In genomic region chr11:51389763-51390162, GRCm38 (mm10) we compare ENCODE assay signal across 25 mouse cellular contexts.
DNase-seq lines count a peak whose midpoint lies in the region; ATAC-seq and TF ChIP-seq lines count a peak whose summit lies in the region.
"Had no signal": no experiment of that assay in that cellular context is flagged by ENCODE, and none has a peak within 500 bp of the region (broad histone marks: within the 10 kb centered on the region; RNA-seq: fewer than 3 reads in every experiment).

No protein-coding gene starts in this region.

- H3K27ac ChIP-seq in embryonic fibroblast, embryonic 13.5 days (ENCODE audit: insufficient read depth, low read length): no peak overlapping the region
- peak overlapping the region; percentile 71 for H3K27ac ChIP-seq in stomach, embryonic 15.5 days
- H3K27ac ChIP-seq: hindbrain, postnatal 0 days; macrophage; midbrain, embryonic 13.5 days; neural tube, embryonic 15.5 days had no signal

- TF ChIP-seq CTCF in embryonic fibroblast, embryonic 13.5 days (IDR thresholded peaks at IDR 0.05; ENCODE audit: borderline replicate concordance, insufficient read depth, low read length): no peak

- 54% methylated on average over 10 of the region's 10 CpGs for WGBS in stomach, embryonic 15.5 days

- H3K9me3 ChIP-seq in stomach, embryonic 15.5 days: no peaks in the 10 kb centered on the region
- H3K9me3 ChIP-seq: midbrain, embryonic 13.5 days; neural tube, embryonic 15.5 days had no signal

- no peak for ATAC-seq in stomach, embryonic 15.5 days (ENCODE audit: insufficient read depth, low FRiP score, low read depth)
- ATAC-seq: forebrain, postnatal 0 days; hindbrain, postnatal 0 days; liver, postnatal 0 days; midbrain, embryonic 13.5 days had no signal

- no peaks in the 10 kb centered on the region for H3K27me3 ChIP-seq in stomach, embryonic 15.5 days (replicated peaks)
- H3K27me3 ChIP-seq: midbrain, embryonic 13.5 days; neural tube, embryonic 15.5 days had no signal

- H3K4me2 ChIP-seq in stomach, embryonic 15.5 days: no peak overlapping the region
- H3K4me2 ChIP-seq: heart, embryonic 11.5 days; midbrain, embryonic 13.5 days; neural tube, embryonic 15.5 days had no signal

- peak; percentile 25 for DNase-seq in gastrocnemius, postnatal 10 days
- DNase-seq in gastrocnemius, postnatal 25 days: no peak
- peak; percentile 27 for DNase-seq in lung, postnatal 10 days
- DNase-seq in lung, adult 18-20 months: no peak
- no peak for DNase-seq in ovary, postnatal 36 days (ENCODE audit: low spot score)
- DNase-seq in thymus, postnatal 14 days: no peak
- DNase-seq: adrenal gland, postnatal 14 days; cerebellum, adult 18-20 months; cerebellum, postnatal 36 days; forebrain, postnatal 0 days; gastrocnemius, postnatal 14 days; heart, postnatal 14 days; liver; liver, postnatal 0 days; right cerebral cortex, postnatal 4 days; thymus, adult 18-20 months had no signal

- H3K4me1 ChIP-seq in embryonic fibroblast, embryonic 13.5 days (ENCODE audit: control insufficient read depth, insufficient read depth, low read length): no peaks in the 10 kb centered on the region
- H3K4me1 ChIP-seq in stomach, embryonic 15.5 days: peaks cover 18% of the 10 kb centered on the region
- H3K4me1 ChIP-seq: midbrain, embryonic 13.5 days had no signal

- H3K9ac ChIP-seq in stomach, embryonic 15.5 days: no peak overlapping the region
- H3K9ac ChIP-seq: forebrain, postnatal 0 days; liver, postnatal 0 days; midbrain, embryonic 13.5 days; neural tube, embryonic 15.5 days had no signal

- 0 out of 2 replicates have a peak overlapping the region, but pooled peaks have one; percentile 7 for H3K4me3 ChIP-seq in embryonic fibroblast, embryonic 13.5 days (ENCODE audit: insufficient read depth, low read length)
- H3K4me3 ChIP-seq in stomach, embryonic 15.5 days (replicated peaks): no peak overlapping the region
- H3K4me3 ChIP-seq: erythroblast, embryonic 14.5 days; midbrain, embryonic 13.5 days; myocyte; neural tube, embryonic 15.5 days had no signal

- no peak for TF ChIP-seq POLR2A in embryonic fibroblast, embryonic 13.5 days (IDR thresholded peaks at IDR 0.05; ENCODE audit: low read depth, low read length)

- H3K36me3 ChIP-seq in stomach, embryonic 15.5 days: no peaks in the 10 kb centered on the region
- H3K36me3 ChIP-seq: midbrain, embryonic 13.5 days; neural tube, embryonic 15.5 days had no signal

Comparison
In these comparisons a context has a peak if more than half of its experiments do, and no peak if none do; other contexts are left out.
1. DNase-seq: peak in gastrocnemius, postnatal 10 days (single experiment) and lung, postnatal 10 days (single experiment); none in gastrocnemius, postnatal 25 days (single experiment), lung, adult 18-20 months (0 of 2), ovary, postnatal 36 days (single experiment) and thymus, postnatal 14 days (single experiment).